In genomic region chr3:107741387-107741786, GRCm38 (mm10) we compare ENCODE assay signal across 9 mouse cellular contexts. TPM values are rescaled to one million over a fixed set of nuclear protein-coding genes. Genes with fewer than 3 reads are reported as not detected.
DNase-seq lines count a peak whose midpoint lies in the region; ATAC-seq lines count a peak whose summit lies in the region.
"Had no signal": no experiment of that assay in that cellular context is flagged by ENCODE, and none has a peak within 500 bp of the region (broad histone marks: within the 10 kb centered on the region; RNA-seq: fewer than 3 reads in every experiment).

No protein-coding gene starts in this region.

- DNase-seq in heart, postnatal 36 days, result no peak
- no peak for DNase-seq in neural tube, embryonic 11.5 days (ENCODE audit: low spot score)
- DNase-seq in neural tube, embryonic 10.5 days (ENCODE audit: extremely low spot score, low spot score), result no peak
- DNase-seq in limb, embryonic 11.5 days (ENCODE audit: low spot score), result no peak
- no peak for DNase-seq in urinary bladder, postnatal 4 days (ENCODE audit: low spot score in 2 of 2)
- no peak for DNase-seq in testis, postnatal 10 days (ENCODE audit: low spot score)
- DNase-seq: kidney, postnatal 4 days had no signal

- no peaks in the 10 kb centered on the region for H3K27me3 ChIP-seq in heart, embryonic 11.5 days (ENCODE audit: control insufficient read depth, insufficient read depth, low read length)
- H3K27me3 ChIP-seq in neural tube, embryonic 11.5 days (ENCODE audit: control insufficient read depth, insufficient read depth, low read length), result no peaks in the 10 kb centered on the region
- H3K27me3 ChIP-seq in limb, embryonic 11.5 days (ENCODE audit: control insufficient read depth, insufficient read depth, low read length), result no peaks in the 10 kb centered on the region
- H3K27me3 ChIP-seq in stomach, embryonic 16.5 days (ENCODE audit: control insufficient read depth, insufficient read depth, low read length), result no peaks in the 10 kb centered on the region

- intact Hi-C loops in heart, postnatal 36 days (cut with DNase I), result no loop called here

- 0 out of 2 replicates have a peak overlapping the region, but pooled peaks have one; percentile 10 for H3K9ac ChIP-seq in heart, embryonic 11.5 days (ENCODE audit: low read depth, low read length)
- no peak overlapping the region for H3K9ac ChIP-seq in neural tube, embryonic 11.5 days (ENCODE audit: low read length)
- H3K9ac ChIP-seq in limb, embryonic 11.5 days (ENCODE audit: low read length), result no peak overlapping the region
- H3K9ac ChIP-seq in stomach, embryonic 16.5 days (ENCODE audit: low read length), result peak overlapping the region; percentile 22; the same call in 1 of the 2 replicates

- no peaks in the 10 kb centered on the region for H3K9me3 ChIP-seq in heart, embryonic 11.5 days (replicated peaks; ENCODE audit: control insufficient read depth, low read length)
- no peaks in the 10 kb centered on the region for H3K9me3 ChIP-seq in neural tube, embryonic 11.5 days (ENCODE audit: control insufficient read depth, low read length)
- H3K9me3 ChIP-seq in limb, embryonic 11.5 days (ENCODE audit: control insufficient read depth, low read length), result no peaks in the 10 kb centered on the region
- H3K9me3 ChIP-seq in stomach, embryonic 16.5 days (replicated peaks; ENCODE audit: control insufficient read depth, low read length), result no peaks in the 10 kb centered on the region

- H3K36me3 ChIP-seq in heart, embryonic 11.5 days (ENCODE audit: control insufficient read depth, insufficient read depth, low read length), result peaks cover 8% of the 10 kb centered on the region
- H3K36me3 ChIP-seq in neural tube, embryonic 11.5 days (ENCODE audit: control insufficient read depth, insufficient read depth, low read length), result no peaks in the 10 kb centered on the region; the same call in 1 of the 2 replicates
- H3K36me3 ChIP-seq in limb, embryonic 11.5 days (ENCODE audit: control insufficient read depth, insufficient read depth, low read length), result 0 out of 2 replicates have a peak, but pooled peaks cover 3% of the 10 kb centered on the region
- no peaks in the 10 kb centered on the region for H3K36me3 ChIP-seq in stomach, embryonic 16.5 days (ENCODE audit: control insufficient read depth, insufficient read depth, low read length)

- H3K27ac ChIP-seq in heart, embryonic 11.5 days (ENCODE audit: low read depth, low read length), result peak overlapping the region; percentile 62
- peak overlapping the region; percentile 28; the same call in 1 of the 2 replicates for H3K27ac ChIP-seq in neural tube, embryonic 11.5 days (ENCODE audit: low read depth, low read length)
- 0 out of 2 replicates have a peak overlapping the region, but pooled peaks have one; percentile 30 for H3K27ac ChIP-seq in limb, embryonic 11.5 days (replicated peaks; ENCODE audit: low read depth, low read length)
- H3K27ac ChIP-seq in stomach, embryonic 16.5 days (ENCODE audit: low read length), result peak overlapping the region; percentile 83

- H3K4me1 ChIP-seq in heart, embryonic 11.5 days (ENCODE audit: control insufficient read depth, insufficient read depth, low read length), result peaks cover 43% of the 10 kb centered on the region
- peaks cover 10% of the 10 kb centered on the region for H3K4me1 ChIP-seq in neural tube, embryonic 11.5 days (ENCODE audit: control insufficient read depth, insufficient read depth, low read length)
- H3K4me1 ChIP-seq in limb, embryonic 11.5 days (ENCODE audit: control insufficient read depth, insufficient read depth, low read length), result peaks cover 21% of the 10 kb centered on the region
- peaks cover 26% of the 10 kb centered on the region for H3K4me1 ChIP-seq in stomach, embryonic 16.5 days (ENCODE audit: control insufficient read depth, insufficient read depth, low read length)

- no peak overlapping the region for H3K4me2 ChIP-seq in heart, embryonic 11.5 days
- H3K4me2 ChIP-seq in neural tube, embryonic 11.5 days (ENCODE audit: low read depth), result no peak overlapping the region
- no peak overlapping the region for H3K4me2 ChIP-seq in limb, embryonic 11.5 days (ENCODE audit: low read depth, severe bottlenecking)
- no peak overlapping the region for H3K4me2 ChIP-seq in stomach, embryonic 16.5 days (ENCODE audit: low read depth, low read length)

- no peak overlapping the region for H3K4me3 ChIP-seq in heart, embryonic 11.5 days (ENCODE audit: low read depth, low read length)
- H3K4me3 ChIP-seq in neural tube, embryonic 11.5 days (ENCODE audit: low read depth, low read length), result no peak overlapping the region
- H3K4me3 ChIP-seq in limb, embryonic 11.5 days (ENCODE audit: low read depth, low read length), result no peak overlapping the region
- H3K4me3 ChIP-seq in stomach, embryonic 16.5 days (replicated peaks; ENCODE audit: low read length), result no peak overlapping the region

- no peak for ATAC-seq in heart, embryonic 11.5 days (replicated peaks; ENCODE audit: insufficient number of reproducible peaks, low FRiP score, low TSS enrichment)
- ATAC-seq in neural tube, embryonic 11.5 days (ENCODE audit: insufficient read depth, low FRiP score, low TSS enrichment), result no peak
- ATAC-seq in limb, embryonic 11.5 days (ENCODE audit: insufficient number of reproducible peaks, low FRiP score, low TSS enrichment, low read depth), result no peak
- no peak for ATAC-seq in stomach, embryonic 16.5 days (ENCODE audit: insufficient read depth, low FRiP score)

RNA-seq across cellular contexts. Expression of gene Csf1, which starts 18.9 kb away (rescaled TPM):
- 10.7 and 11.0 TPM in 2 replicates for polyA plus RNA-seq in heart, embryonic 11.5 days (2014; fragmentation: Nextera tagmentation; extraction: Ambion mirVana)
- 10 to 100 TPM; 34.4 to 49.5 TPM for total RNA-seq in heart, postnatal 36 days (2021)
- 5.6 and 6.0 TPM in 2 replicates for polyA plus RNA-seq in neural tube, embryonic 11.5 days (2014; fragmentation: Nextera tagmentation; extraction: Ambion mirVana)
- polyA plus RNA-seq in limb, embryonic 11.5 days (2014; fragmentation: Nextera tagmentation; extraction: Ambion mirVana), result 4.5 and 4.7 TPM in 2 replicates
- 19.2 and 20.2 TPM in 2 replicates for polyA plus RNA-seq in stomach, embryonic 16.5 days (2015; fragmentation: Nextera tagmentation; extraction: Ambion mirVana)

RNA-seq across cellular contexts. Expression of gene Ahcyl1, which starts 45.0 kb away (rescaled TPM):
- polyA plus RNA-seq in heart, embryonic 11.5 days (2014; fragmentation: Nextera tagmentation; extraction: Ambion mirVana), result 56.1 and 68.1 TPM in 2 replicates
- 10 to 100 TPM; 77.8 to 80.6 TPM for total RNA-seq in heart, postnatal 36 days (2021)
- 124 and 127 TPM in 2 replicates for polyA plus RNA-seq in neural tube, embryonic 11.5 days (2014; fragmentation: Nextera tagmentation; extraction: Ambion mirVana)
- polyA plus RNA-seq in limb, embryonic 11.5 days (2014; fragmentation: Nextera tagmentation; extraction: Ambion mirVana), result 102 and 119 TPM in 2 replicates
- polyA plus RNA-seq in stomach, embryonic 16.5 days (2015; fragmentation: Nextera tagmentation; extraction: Ambion mirVana), result 65.8 and 71.2 TPM in 2 replicates

Comparison
In these comparisons a context has a peak if more than half of its experiments do, and no peak if none do; other contexts are left out.
1. H3K27ac ChIP-seq: peak in every context shown above with its lines; median percentile 83 in stomach, embryonic 16.5 days; 62 in heart, embryonic 11.5 days; 30 in limb, embryonic 11.5 days; 28 in neural tube, embryonic 11.5 days.
2. H3K9ac ChIP-seq: peak in heart, embryonic 11.5 days (single experiment) and stomach, embryonic 16.5 days (single experiment); none in neural tube, embryonic 11.5 days (single experiment) and limb, embryonic 11.5 days (single experiment).